Mouse (Mus musculus) stomach, embryonic 16.5 days (tissue): ENCODE measurements around the gene Socs1. TPM values are rescaled to one million over a fixed set of nuclear protein-coding genes. Genes with fewer than 3 reads are reported as not detected.
A peak's percentile ranks its signal among the peaks of the same experiment; 100 is the strongest.

Experiments
- ATAC-seq: fragments of 200-750 bp; cut with Nextera tagmentation; 2 replicates; pipeline ENCODE4 v1.8.0; 2017; ENCODE audit warnings: moderate number of reproducible peaks, moderate TSS enrichment; ENCODE audit not compliant: insufficient read depth, low FRiP score
- H3K27ac ChIP-seq: fragments of 300-500 bp; sonication (generic); 2 replicates; pipeline ENCODE4 v1.5.1; 2014; ENCODE audit warnings: low read length
- H3K27me3 ChIP-seq: fragments of 300-500 bp; sonication (generic); 2 replicates; pipeline ENCODE4 v1.6.1; 2014; ENCODE audit warnings: low read length, control low read depth, mixed read lengths; ENCODE audit not compliant: control insufficient read depth, insufficient read depth
- H3K36me3 ChIP-seq: fragments of 300-500 bp; sonication (generic); 2 replicates; pipeline ENCODE4 v1.6.1; 2014; ENCODE audit warnings: low read length; ENCODE audit not compliant: control insufficient read depth, insufficient read depth
- H3K4me1 ChIP-seq: fragments of 300-500 bp; sonication (generic); 2 replicates; pipeline ENCODE4 v1.6.1; 2014; ENCODE audit warnings: low read length, control low read depth, mixed read lengths; ENCODE audit not compliant: control insufficient read depth, insufficient read depth
- H3K4me2 ChIP-seq: fragments of 300-500 bp; sonication (generic); 2 replicates; pipeline ENCODE4 v1.6.1; 2014; ENCODE audit warnings: low read depth, low read length, mixed read lengths
- H3K4me3 ChIP-seq: fragments of 300-500 bp; sonication (generic); replicated peaks from 2 replicates; pipeline ENCODE4 v1.5.1; 2014; ENCODE audit warnings: mild to moderate bottlenecking, low read length
- H3K9ac ChIP-seq: fragments of 300-500 bp; sonication (generic); 2 replicates; pipeline ENCODE4 v1.6.1; 2014; ENCODE audit warnings: low read length
- H3K9me3 ChIP-seq: fragments of 300-500 bp; sonication (generic); replicated peaks from 2 replicates; pipeline ENCODE4 v1.6.1; 2016; ENCODE audit warnings: low read length, control low read depth; ENCODE audit not compliant: control insufficient read depth
- WGBS: fragments of 180-500 bp; shearing (Covaris S2); extraction: QIAGEN DNeasy Blood & Tissue Kit; methylation state at CpG from one replicate; pipeline ENCODE4 v1.1.7; 2014; 5-methylcytosine and 5-hydroxymethylcytosine counted together
- polyA plus RNA-seq: library from polyadenylated mRNA; unstranded; fragments of >200 nt; fragmentation: Nextera tagmentation; extraction: Ambion mirVana; gene quantifications from 2 replicates; pipeline ENCODE4 v1.2.1, GENCODE M21; 2015

Socs1 gene
- polyA plus RNA-seq, 1 experiment from 2014 or later, result 7.3 TPM

GRCm38 (mm10) chr16:10771769-10772510 is 13.4 kb downstream of the Socs1 start:
- H3K4me3 ChIP-seq, result no peak overlapping the region
- H3K9me3 ChIP-seq, result no peaks in the 10 kb centered on the region
- no peaks in the 10 kb centered on the region for H3K36me3 ChIP-seq
- no peak overlapping the region for H3K4me2 ChIP-seq
- ATAC-seq, result no peak
- no peaks in the 10 kb centered on the region for H3K27me3 ChIP-seq
- 0 out of 2 replicates have a peak, but pooled peaks cover 12% of the 10 kb centered on the region for H3K4me1 ChIP-seq
- WGBS, result 71% methylated on average over 19 of the region's 19 CpGs
- no peak overlapping the region for H3K27ac ChIP-seq
- no peak overlapping the region for H3K9ac ChIP-seq

GRCm38 (mm10) chr16:10770531-10771325 is 14.6 kb downstream of the Socs1 start:
- 0 out of 2 replicates have a peak, but pooled peaks cover 9% of the 10 kb centered on the region for H3K4me1 ChIP-seq
- no peaks in the 10 kb centered on the region for H3K9me3 ChIP-seq
- ATAC-seq, result peak; percentile 27; the same call in 1 of the 2 replicates
- no peak overlapping the region for H3K9ac ChIP-seq
- 39% methylated on average over 4 of the region's 4 CpGs for WGBS
- no peak overlapping the region for H3K4me2 ChIP-seq
- H3K27me3 ChIP-seq, result no peaks in the 10 kb centered on the region
- no peaks in the 10 kb centered on the region for H3K36me3 ChIP-seq
- H3K27ac ChIP-seq, result no peak overlapping the region; the same call in 1 of the 2 replicates
- H3K4me3 ChIP-seq, result no peak overlapping the region

GRCm38 (mm10) chr16:10769661-10770060 is 15.7 kb downstream of the Socs1 start:
- no peak overlapping the region for H3K27ac ChIP-seq
- 68% methylated on average over 2 of the region's 2 CpGs for WGBS
- no peaks in the 10 kb centered on the region for H3K9me3 ChIP-seq
- no peak for ATAC-seq
- H3K36me3 ChIP-seq, result no peaks in the 10 kb centered on the region
- no peaks in the 10 kb centered on the region for H3K27me3 ChIP-seq
- 0 out of 2 replicates have a peak, but pooled peaks cover 9% of the 10 kb centered on the region for H3K4me1 ChIP-seq
- no peak overlapping the region for H3K4me3 ChIP-seq
- H3K4me2 ChIP-seq, result no peak overlapping the region
- no peak overlapping the region for H3K9ac ChIP-seq

- no peaks in the 10 kb centered on the region for H3K9me3 ChIP-seq
- ATAC-seq, result no peak
- H3K27ac ChIP-seq, result no peak overlapping the region
- WGBS, result 53% methylated on average over 9 of the region's 9 CpGs
- H3K27me3 ChIP-seq, result no peaks in the 10 kb centered on the region
- 0 out of 2 replicates have a peak, but pooled peaks cover 12% of the 10 kb centered on the region for H3K4me1 ChIP-seq
- no peak overlapping the region for H3K9ac ChIP-seq
- H3K4me3 ChIP-seq, result no peak overlapping the region
- H3K4me2 ChIP-seq, result no peak overlapping the region
- H3K36me3 ChIP-seq, result no peaks in the 10 kb centered on the region
Measured at GRCm38 (mm10) chr16:10768821-10769220, 16.5 kb downstream of the Socs1 start.

- H3K4me2 ChIP-seq, result no peak overlapping the region
- H3K27me3 ChIP-seq, result no peaks in the 10 kb centered on the region
- no peak overlapping the region for H3K9ac ChIP-seq
- no peaks in the 10 kb centered on the region for H3K36me3 ChIP-seq
- no peaks in the 10 kb centered on the region for H3K9me3 ChIP-seq
- H3K4me1 ChIP-seq, result peaks cover 17% of the 10 kb centered on the region; the same call in 1 of the 2 replicates
- H3K27ac ChIP-seq, result no peak overlapping the region
- H3K4me3 ChIP-seq, result no peak overlapping the region
- WGBS, result 49% methylated on average over 4 of the region's 4 CpGs
- ATAC-seq, result no peak
Measured at GRCm38 (mm10) chr16:10767158-10767557, 18.2 kb downstream of the Socs1 start.

GRCm38 (mm10) chr16:10764323-10764722 is 21.0 kb downstream of the Socs1 start:
- ATAC-seq, result no peak
- 24% methylated on average over 2 of the region's 2 CpGs for whole genome bisulfite sequencing
- no peak overlapping the region for H3K27ac ChIP-seq

GRCm38 (mm10) chr16:10763540-10764264 is 21.6 kb downstream of the Socs1 start:
- 44% methylated on average over 6 of the region's 6 CpGs for WGBS
- H3K4me1 ChIP-seq, result peaks cover 10% of the 10 kb centered on the region; the same call in 1 of the 2 replicates
- no peak for ATAC-seq
- H3K27me3 ChIP-seq, result no peaks in the 10 kb centered on the region
- no peak overlapping the region for H3K27ac ChIP-seq
- H3K4me2 ChIP-seq, result no peak overlapping the region
- no peak overlapping the region for H3K9ac ChIP-seq
- H3K4me3 ChIP-seq, result no peak overlapping the region
- H3K36me3 ChIP-seq, result no peaks in the 10 kb centered on the region
- no peaks in the 10 kb centered on the region for H3K9me3 ChIP-seq

More at GRCm38 (mm10) chr16:10764323-10764722, 21.0 kb downstream of the Socs1 start:
- Histone ChIP-seq H3K4me3 (no peak overlapping the region), H3K4me1 (peaks cover 13% of the 10 kb centered on the region; the same call in 1 of the 2 replicates), H3K4me2 (no peak overlapping the region), H3K27me3 (no peaks in the 10 kb centered on the region), H3K9ac (no peak overlapping the region), H3K36me3 (no peaks in the 10 kb centered on the region), H3K9me3 (no peaks in the 10 kb centered on the region)

GRCm38 (mm10) chr16:10762569-10763180 is 22.7 kb downstream of the Socs1 start:
- WGBS, result 64% methylated on average over 5 of the region's 5 CpGs
- no peak for ATAC-seq
- Histone ChIP-seq H3K27me3 (no peaks in the 10 kb centered on the region), H3K4me2 (no peak overlapping the region), H3K27ac (no peak overlapping the region), H3K36me3 (no peaks in the 10 kb centered on the region), H3K9me3 (no peaks in the 10 kb centered on the region), H3K4me1 (peaks cover 8% of the 10 kb centered on the region; the same call in 1 of the 2 replicates), H3K4me3 (no peak overlapping the region), H3K9ac (no peak overlapping the region)
